Mouse (Mus musculus) liver, adult 2 months (tissue): ENCODE measurements at regions not wholly inside any gene's neighbourhood (a gene's known extent, or its start where the extent isn't known, plus 50 kb on each side); places are given as distances from the start of the nearest gene placed in this dataset.

Experiments used
- DNase-seq: peaks from one replicate; pipeline ENCODE4 v3.0.0-alpha.2; 2011; ENCODE audit warnings: low read depth, low spot score; ENCODE audit errors: extremely low read depth
- H3K27ac ChIP-seq: fragments of 200-500 bp; replicated peaks from 2 replicates; pipeline ENCODE4 v1.5.1; 2012; ENCODE audit warnings: low read depth, mild to moderate bottlenecking, control low read depth, inconsistent platforms, low read length; ENCODE audit not compliant: insufficient read depth
- H3K27me3 ChIP-seq: fragments of 200-500 bp; 2 replicates; pipeline ENCODE4 v1.6.1; 2012; ENCODE audit warnings: mild to moderate bottlenecking, moderate library complexity, low read length, inconsistent platforms; ENCODE audit not compliant: control insufficient read depth, insufficient read depth
- H3K36me3 ChIP-seq: fragments of 200-500 bp; 2 replicates; pipeline ENCODE4 v1.6.1; 2012; ENCODE audit warnings: low read length, inconsistent platforms; ENCODE audit not compliant: control insufficient read depth, insufficient read depth
- H3K4me1 ChIP-seq: fragments of 200-500 bp; 2 replicates; pipeline ENCODE4 v1.6.1; 2011; ENCODE audit warnings: low read length; ENCODE audit not compliant: control insufficient read depth, insufficient read depth
- H3K4me3 ChIP-seq: fragments of 200-500 bp; 2 replicates; pipeline ENCODE4 v1.5.1; 2011; ENCODE audit warnings: low read depth, mild to moderate bottlenecking, control low read depth, low read length, moderate library complexity; ENCODE audit not compliant: insufficient read depth
- H3K79me2 ChIP-seq: fragments of 200-500 bp; 2 replicates; pipeline ENCODE4 v1.6.1; 2012; ENCODE audit warnings: inconsistent platforms, mild to moderate bottlenecking, low read length, moderate library complexity; ENCODE audit not compliant: control insufficient read depth, insufficient read depth
- H3K9ac ChIP-seq: fragments of 200-500 bp; 2 replicates; pipeline ENCODE4 v1.6.1; 2012; ENCODE audit warnings: low read depth, mild to moderate bottlenecking, control low read depth, inconsistent platforms, low read length
- CTCF ChIP-seq: fragments of 200-500 bp; IDR thresholded peaks from 2 replicates; pipeline ENCODE4 v1.5.1; 2011; ENCODE audit warnings: low read depth, low read length, control low read depth
- POLR2A ChIP-seq: fragments of 200-500 bp; IDR thresholded peaks from 2 replicates; pipeline ENCODE4 v1.6.1; 2011; ENCODE audit warnings: low read length, control low read depth; ENCODE audit not compliant: insufficient read depth; ENCODE audit errors: extremely low read depth
- WGBS: fragments of 180-500 bp; shearing (Covaris S2); methylation state at CpG from one replicate; pipeline ENCODE4 v1.1.7; 2018; 5-methylcytosine and 5-hydroxymethylcytosine counted together

- DNase-seq: no peak
- Histone ChIP-seq H3K9ac (no peak overlapping the region), H3K4me3 (no peak overlapping the region), H3K4me1 (peaks cover 4% of the 10 kb centered on the region; the same call in 1 of the 2 replicates), H3K36me3 (no peaks in the 10 kb centered on the region), H3K27ac (no peak overlapping the region), H3K79me2 (no peaks in the 10 kb centered on the region), H3K27me3 (no peaks in the 10 kb centered on the region)
- WGBS: 79% methylated on average over 1 of the region's 1 CpGs
- TF ChIP-seq CTCF (no peak), POLR2A (no peak)
Measured at GRCm38 (mm10) chr11:44163748-44164147, 236.1 kb upstream of the Il12b start.

- H3K4me1 ChIP-seq: peaks cover 4% of the 10 kb centered on the region; the same call in 1 of the 2 replicates
- no peaks in the 10 kb centered on the region for H3K36me3 ChIP-seq
- DNase-seq: no peak
- no peak for TF ChIP-seq CTCF
- TF ChIP-seq POLR2A: no peak
- H3K79me2 ChIP-seq: no peaks in the 10 kb centered on the region
- H3K9ac ChIP-seq: no peak overlapping the region
- no peak overlapping the region for H3K4me3 ChIP-seq
- 67% methylated on average over 2 of the region's 2 CpGs for WGBS
- H3K27ac ChIP-seq: no peak overlapping the region
- H3K27me3 ChIP-seq: no peaks in the 10 kb centered on the region
Measured at GRCm38 (mm10) chr11:44164186-44164585, 235.7 kb upstream of the Il12b start.

DNA sequence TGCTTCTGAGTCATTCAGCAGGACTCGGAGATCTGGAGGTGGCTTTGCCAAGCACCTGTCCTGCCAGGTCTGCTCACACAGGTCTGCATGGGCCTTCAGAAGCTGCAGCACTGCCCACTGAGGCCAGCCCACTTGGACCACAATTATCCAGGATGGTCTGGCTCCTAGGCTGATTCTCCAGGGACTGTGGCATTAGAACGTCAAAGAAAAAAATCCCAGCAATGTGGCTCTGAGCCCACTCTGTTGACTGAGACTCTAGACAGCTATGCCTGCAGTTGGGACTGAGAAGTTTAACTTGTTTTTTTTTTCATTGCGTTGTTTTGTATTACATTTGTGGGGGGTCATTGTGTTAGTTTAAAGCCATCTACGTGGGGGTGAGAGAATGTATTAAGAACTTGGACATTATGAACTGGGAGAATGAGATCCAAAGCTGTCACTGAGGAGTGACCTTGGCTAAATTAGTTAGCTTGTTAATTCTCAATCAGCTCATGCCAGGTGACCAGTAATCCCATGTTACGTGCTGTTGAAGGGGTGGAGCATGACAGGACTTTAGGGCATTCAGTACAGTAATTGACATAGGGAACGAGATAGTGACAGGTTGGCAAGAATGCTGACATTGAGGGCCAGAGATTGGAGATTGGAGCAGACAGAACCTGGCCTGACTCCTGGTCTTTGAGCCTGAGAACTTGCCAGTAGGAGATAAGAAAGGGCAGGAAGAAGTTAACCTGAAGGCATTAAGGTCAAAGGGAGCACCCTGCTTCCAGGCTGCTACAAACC, 232.0 kb upstream of the Il12b start:
- Histone ChIP-seq H3K27ac (no peak overlapping the region), H3K79me2 (no peaks in the 10 kb centered on the region), H3K27me3 (no peaks in the 10 kb centered on the region), H3K4me1 (peaks cover 4% of the 10 kb centered on the region; the same call in 1 of the 2 replicates), H3K9ac (no peak overlapping the region), H3K4me3 (no peak overlapping the region), H3K36me3 (no peaks in the 10 kb centered on the region)
- TF ChIP-seq POLR2A (no peak), CTCF (no peak)
- 52% methylated on average over 6 of the region's 6 CpGs for whole genome bisulfite sequencing
- peak; percentile 34 for DNase-seq

GRCm38 (mm10) chr11:44172478-44172877, 227.4 kb upstream of the Il12b start:
- no peak for DNase-seq
- TF ChIP-seq CTCF: no peak

DNA sequence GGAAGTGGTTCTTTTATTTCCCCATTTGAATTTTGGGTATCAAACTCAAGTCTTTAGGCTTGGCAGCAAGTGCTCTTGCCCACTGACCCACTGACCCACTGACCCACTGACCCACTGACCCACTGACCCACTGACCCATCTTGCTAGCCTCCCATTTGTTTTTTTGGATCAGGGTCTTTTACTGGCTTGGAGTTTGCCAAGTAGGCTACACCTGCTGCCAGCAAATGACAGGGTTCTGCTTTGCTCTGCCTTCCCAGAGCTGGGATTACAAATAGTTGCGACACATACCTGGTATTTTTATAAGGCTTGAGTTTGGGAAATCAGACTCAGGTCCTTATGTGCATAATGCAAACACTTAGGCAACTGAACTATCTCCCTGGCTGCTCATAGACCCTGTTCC, 226.7 kb upstream of the Il12b start:
- H3K27me3 ChIP-seq: no peaks in the 10 kb centered on the region
- H3K27ac ChIP-seq: no peak overlapping the region
- no peaks in the 10 kb centered on the region for H3K79me2 ChIP-seq
- TF ChIP-seq CTCF (no peak), POLR2A (no peak)
- peak; percentile 82 for DNase-seq
- WGBS: 29% methylated on average over 1 of the region's 1 CpGs
- no peak overlapping the region for H3K9ac ChIP-seq
- peaks cover 7% of the 10 kb centered on the region; the same call in 1 of the 2 replicates for H3K4me1 ChIP-seq
- H3K4me3 ChIP-seq: no peak overlapping the region
- no peaks in the 10 kb centered on the region for H3K36me3 ChIP-seq

More at GRCm38 (mm10) chr11:44172478-44172877, 227.4 kb upstream of the Il12b start:
- Histone ChIP-seq H3K9ac (no peak overlapping the region), H3K27ac (no peak overlapping the region), H3K79me2 (no peaks in the 10 kb centered on the region), H3K27me3 (no peaks in the 10 kb centered on the region), H3K4me1 (peaks cover 9% of the 10 kb centered on the region; the same call in 1 of the 2 replicates), H3K36me3 (no peaks in the 10 kb centered on the region), H3K4me3 (no peak overlapping the region)
- 65% methylated on average over 4 of the region's 4 CpGs for WGBS

GRCm38 (mm10) chr11:44174548-44174947, 225.3 kb upstream of the Il12b start:
- Histone ChIP-seq H3K27ac (no peak overlapping the region), H3K36me3 (no peaks in the 10 kb centered on the region), H3K27me3 (no peaks in the 10 kb centered on the region), H3K9ac (no peak overlapping the region), H3K4me1 (peaks cover 5% of the 10 kb centered on the region; the same call in 1 of the 2 replicates), H3K4me3 (no peak overlapping the region), H3K79me2 (no peaks in the 10 kb centered on the region)
- no peak for TF ChIP-seq POLR2A
- no peak for TF ChIP-seq CTCF
- WGBS: 80% methylated on average over 2 of the region's 2 CpGs
- DNase-seq: no peak
